Mouse (Mus musculus) spleen, postnatal 4 days (tissue): ENCODE measurements at regions not wholly inside any gene's neighbourhood (a gene's known extent, or its start where the extent isn't known, plus 50 kb on each side); places are given as distances from the start of the nearest gene placed in this dataset.
A peak's percentile ranks its signal among the peaks of the same experiment; 100 is the strongest.

Experiments used
- DNase-seq, 2 experiments: peaks; one replicate each; pipeline ENCODE4 v3.0.0; 2022; ENCODE audit warnings: low spot score in 2 of 2

GRCm38 (mm10) chr13:73134929-73135328 lies 125.3 kb upstream of the Irx4 start:
- DNase-seq: no peak

GRCm38 (mm10) chr13:73141302-73141701 lies 119.0 kb upstream of the Irx4 start:
- DNase-seq: no peak

- DNase-seq: no peak
Observed at GRCm38 (mm10) chr13:73158016-73158415, 102.3 kb upstream of the Irx4 start.

GRCm38 (mm10) chr13:73159454-73159853 lies 100.8 kb upstream of the Irx4 start:
- no peak for DNase-seq

- DNase-seq: no peak
Observed at GRCm38 (mm10) chr13:73159865-73160264, 100.4 kb upstream of the Irx4 start.

GRCm38 (mm10) chr13:73160289-73160688 lies 100.0 kb upstream of the Irx4 start:
- DNase-seq: peak; percentile 22 to 81

- DNase-seq: no peak
Observed at GRCm38 (mm10) chr13:73170301-73170700, 90.0 kb upstream of the Irx4 start.

- DNase-seq: no peak
Observed at GRCm38 (mm10) chr13:73207931-73208448, 52.3 kb upstream of the Irx4 start.
